Mouse (Mus musculus): ENCODE measurements around the gene Aqp9.

DNA sequence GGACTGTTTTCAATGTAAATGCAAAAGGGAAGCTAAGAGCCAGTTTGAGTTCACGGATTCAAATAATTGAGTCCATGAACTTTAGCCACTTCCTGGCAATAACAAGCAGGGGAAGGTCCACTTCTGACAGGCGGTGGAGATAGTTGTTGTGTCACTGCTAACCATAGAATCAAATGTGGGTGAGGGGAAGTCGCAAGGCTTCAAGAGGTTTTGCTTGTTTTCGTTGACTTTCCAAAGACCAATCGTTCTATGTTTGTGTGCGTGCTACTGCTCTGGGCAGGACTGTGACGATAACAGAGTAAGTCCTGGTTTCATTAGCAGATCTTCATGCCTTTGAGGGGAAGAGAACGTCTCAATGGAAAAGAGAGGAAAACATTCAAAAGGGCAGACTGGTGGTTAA lies 28.3 kb downstream of the Aqp9 start:
- TF ChIP-seq CTCF (IDR thresholded peaks at IDR 0.05; ENCODE audit: low read depth) (no peak), EP300 (IDR thresholded peaks at IDR 0.05; ENCODE audit: low read depth) (no peak)
